Mouse (Mus musculus) bone marrow macrophage, adult 2 months (primary cell): ENCODE results near the gene C1qb.

Source experiments
- CTCF ChIP-seq: IDR thresholded peaks from 2 replicates; pipeline ENCODE4 v1.5.1; 2012; ENCODE audit warnings: low read depth, mild to moderate bottlenecking, low read length, moderate library complexity
- POLR2A ChIP-seq: IDR thresholded peaks from 2 replicates; pipeline ENCODE4 v1.6.1; 2012; ENCODE audit warnings: mild to moderate bottlenecking, low read depth, low read length, borderline replicate concordance

DNA sequence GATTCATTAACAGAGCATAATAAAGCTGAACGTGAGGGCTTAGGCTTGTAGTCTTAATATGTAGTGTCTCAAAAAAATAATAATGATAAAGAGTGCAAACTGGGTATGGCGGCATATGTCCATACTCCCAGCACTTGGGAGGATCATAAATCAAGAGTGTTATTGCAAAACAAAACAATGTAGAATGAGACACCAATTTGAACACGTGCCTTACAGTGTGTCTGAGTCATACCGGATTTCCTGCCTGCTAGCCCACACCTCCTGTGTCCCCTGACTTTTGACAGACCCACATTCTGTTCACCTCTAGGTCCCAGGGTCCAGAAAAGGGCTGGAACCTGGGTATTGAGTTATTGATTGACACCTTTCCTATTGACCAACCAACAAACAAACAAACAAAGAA lies 44.0 kb downstream of the C1qb start:
- TF ChIP-seq POLR2A (no peak), CTCF (no peak)
